Mouse (Mus musculus) forebrain, postnatal 0 days (tissue): ENCODE measurements at regions not wholly inside any gene's neighbourhood (a gene's known extent, or its start where the extent isn't known, plus 50 kb on each side); places are given as distances from the start of the nearest gene placed in this dataset.

Experiments
- ATAC-seq: fragments of 200-750 bp; cut with Nextera tagmentation; 2 replicates; pipeline ENCODE4 v1.8.0; 2017; ENCODE audit warnings: mild to moderate bottlenecking, moderate library complexity
- DNase-seq: peaks from one replicate; pipeline ENCODE4 v3.0.0-alpha.2; 2015
- H3K27ac ChIP-seq: fragments of 300-500 bp; sonication (generic); 2 replicates; pipeline ENCODE4 v1.5.1; 2014; ENCODE audit warnings: low read depth, mild to moderate bottlenecking, antibody characterized with exemption, low read length, moderate library complexity, mixed read lengths
- H3K27me3 ChIP-seq: fragments of 300-500 bp; sonication (generic); 2 replicates; pipeline ENCODE4 v1.6.1; 2014; ENCODE audit warnings: mild to moderate bottlenecking, low read length, mixed read lengths; ENCODE audit not compliant: insufficient read depth
- H3K36me3 ChIP-seq: fragments of 300-500 bp; sonication (generic); 2 replicates; pipeline ENCODE4 v1.6.1; 2014; ENCODE audit warnings: mild to moderate bottlenecking, moderate library complexity; ENCODE audit not compliant: insufficient read depth
- H3K4me1 ChIP-seq: fragments of 300-500 bp; sonication (generic); 2 replicates; pipeline ENCODE4 v1.6.1; 2014; ENCODE audit warnings: antibody characterized with exemption; ENCODE audit not compliant: insufficient read depth
- H3K4me2 ChIP-seq: fragments of 300-500 bp; sonication (generic); 2 replicates; pipeline ENCODE4 v1.6.1; 2014; ENCODE audit warnings: low read depth, mild to moderate bottlenecking, moderate library complexity
- H3K4me3 ChIP-seq: fragments of 300-500 bp; sonication (generic); 2 replicates; pipeline ENCODE4 v1.5.1; 2014; ENCODE audit warnings: low read depth, low read length, mixed read lengths
- H3K9ac ChIP-seq: fragments of 300-500 bp; sonication (generic); 2 replicates; pipeline ENCODE4 v1.6.1; 2014; ENCODE audit warnings: mild to moderate bottlenecking
- H3K9me3 ChIP-seq: fragments of 300-500 bp; sonication (generic); 2 replicates; pipeline ENCODE4 v1.6.1; 2016; ENCODE audit warnings: low read length
- CTCF ChIP-seq: sonication (generic); IDR thresholded peaks from 2 replicates; pipeline ENCODE4 v1.5.1; 2016; ENCODE audit warnings: antibody characterized with exemption, control low read depth, low read depth
- WGBS: fragments of 180-500 bp; shearing (Covaris S2); extraction: QIAGEN DNeasy Blood & Tissue Kit; methylation state at CpG from one replicate; pipeline ENCODE4 v1.1.7; 2014; 5-methylcytosine and 5-hydroxymethylcytosine counted together

DNA sequence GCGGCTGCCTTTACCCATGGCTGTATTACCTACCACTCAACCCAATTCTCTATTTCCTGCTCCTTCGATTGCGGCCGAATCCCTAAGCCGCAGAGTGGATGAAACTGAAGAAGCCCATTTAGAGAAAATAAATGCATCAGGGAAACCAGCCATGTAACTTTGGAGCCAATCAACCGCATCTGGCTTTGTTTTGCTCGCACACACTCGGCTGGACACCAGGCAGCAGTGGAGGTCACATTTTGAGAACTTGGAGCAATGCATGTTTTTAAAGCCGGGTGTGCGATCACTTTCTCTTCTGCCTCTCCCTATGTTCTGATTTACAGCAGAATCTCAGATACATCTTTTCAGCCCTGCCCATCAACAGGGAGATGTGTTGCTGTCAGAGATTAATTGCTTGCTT is 433.7 kb upstream of the Jarid2 start:
- Histone ChIP-seq H3K9me3 (no peaks in the 10 kb centered on the region), H3K9ac (no peak overlapping the region), H3K4me1 (no peaks in the 10 kb centered on the region), H3K27ac (no peak overlapping the region), H3K4me2 (no peak overlapping the region), H3K36me3 (no peaks in the 10 kb centered on the region), H3K27me3 (no peaks in the 10 kb centered on the region), H3K4me3 (no peak overlapping the region)
- WGBS, result 75% methylated on average over 10 of the region's 10 CpGs
- TF ChIP-seq CTCF, result no peak
- ATAC-seq (no peak), DNase-seq (no peak)

DNA sequence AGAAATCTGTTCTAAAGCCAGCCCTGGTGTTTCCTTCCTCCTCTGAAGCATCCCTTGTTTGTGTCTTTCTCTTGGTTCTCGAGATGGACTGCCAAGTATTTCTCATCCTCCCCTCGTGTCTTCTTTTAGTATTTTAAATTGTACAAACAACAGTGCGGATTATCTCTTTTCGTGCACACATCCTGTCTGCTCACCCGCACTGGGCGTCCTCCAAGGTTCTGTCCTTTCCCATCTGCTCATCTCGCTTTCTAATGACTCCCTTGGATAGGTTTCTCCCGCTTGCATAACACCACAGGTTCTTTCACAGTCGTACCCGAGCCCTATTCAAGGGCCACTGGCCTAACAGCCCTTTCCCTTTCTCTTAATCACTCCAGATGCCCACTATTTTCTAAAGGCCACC is 428.7 kb upstream of the Jarid2 start:
- H3K27me3 ChIP-seq, result no peaks in the 10 kb centered on the region
- H3K4me1 ChIP-seq, result no peaks in the 10 kb centered on the region
- no peak for ATAC-seq
- 74% methylated on average over 10 of the region's 10 CpGs for WGBS
- TF ChIP-seq CTCF, result no peak
- H3K4me3 ChIP-seq, result no peak overlapping the region
- H3K9me3 ChIP-seq, result no peaks in the 10 kb centered on the region
- no peak overlapping the region for H3K9ac ChIP-seq
- H3K4me2 ChIP-seq, result no peak overlapping the region
- H3K36me3 ChIP-seq, result no peaks in the 10 kb centered on the region
- no peak overlapping the region for H3K27ac ChIP-seq
- no peak for DNase-seq

- H3K27ac ChIP-seq, result no peak overlapping the region
- no peaks in the 10 kb centered on the region for H3K27me3 ChIP-seq
- WGBS, result 93% methylated on average over 7 of the region's 7 CpGs
- H3K9me3 ChIP-seq, result no peaks in the 10 kb centered on the region
- no peak overlapping the region for H3K4me3 ChIP-seq
- H3K4me2 ChIP-seq, result no peak overlapping the region
- H3K4me1 ChIP-seq, result no peaks in the 10 kb centered on the region
- no peak for TF ChIP-seq CTCF
- ATAC-seq, result no peak
- no peaks in the 10 kb centered on the region for H3K36me3 ChIP-seq
- DNase-seq, result no peak
- no peak overlapping the region for H3K9ac ChIP-seq
Observed at GRCm38 (mm10) chr13:44301215-44301614, 428.1 kb upstream of the Jarid2 start.

- no peaks in the 10 kb centered on the region for H3K4me1 ChIP-seq
- TF ChIP-seq CTCF, result no peak
- 64% methylated on average over 10 of the region's 10 CpGs for WGBS
- no peaks in the 10 kb centered on the region for H3K36me3 ChIP-seq
- no peak overlapping the region for H3K4me3 ChIP-seq
- no peak overlapping the region for H3K4me2 ChIP-seq
- no peaks in the 10 kb centered on the region for H3K9me3 ChIP-seq
- H3K27ac ChIP-seq, result no peak overlapping the region
- ATAC-seq, result no peak
- H3K27me3 ChIP-seq, result no peaks in the 10 kb centered on the region
- no peak for DNase-seq
- no peak overlapping the region for H3K9ac ChIP-seq
Observed at GRCm38 (mm10) chr13:44301936-44302335, 427.3 kb upstream of the Jarid2 start.

DNA sequence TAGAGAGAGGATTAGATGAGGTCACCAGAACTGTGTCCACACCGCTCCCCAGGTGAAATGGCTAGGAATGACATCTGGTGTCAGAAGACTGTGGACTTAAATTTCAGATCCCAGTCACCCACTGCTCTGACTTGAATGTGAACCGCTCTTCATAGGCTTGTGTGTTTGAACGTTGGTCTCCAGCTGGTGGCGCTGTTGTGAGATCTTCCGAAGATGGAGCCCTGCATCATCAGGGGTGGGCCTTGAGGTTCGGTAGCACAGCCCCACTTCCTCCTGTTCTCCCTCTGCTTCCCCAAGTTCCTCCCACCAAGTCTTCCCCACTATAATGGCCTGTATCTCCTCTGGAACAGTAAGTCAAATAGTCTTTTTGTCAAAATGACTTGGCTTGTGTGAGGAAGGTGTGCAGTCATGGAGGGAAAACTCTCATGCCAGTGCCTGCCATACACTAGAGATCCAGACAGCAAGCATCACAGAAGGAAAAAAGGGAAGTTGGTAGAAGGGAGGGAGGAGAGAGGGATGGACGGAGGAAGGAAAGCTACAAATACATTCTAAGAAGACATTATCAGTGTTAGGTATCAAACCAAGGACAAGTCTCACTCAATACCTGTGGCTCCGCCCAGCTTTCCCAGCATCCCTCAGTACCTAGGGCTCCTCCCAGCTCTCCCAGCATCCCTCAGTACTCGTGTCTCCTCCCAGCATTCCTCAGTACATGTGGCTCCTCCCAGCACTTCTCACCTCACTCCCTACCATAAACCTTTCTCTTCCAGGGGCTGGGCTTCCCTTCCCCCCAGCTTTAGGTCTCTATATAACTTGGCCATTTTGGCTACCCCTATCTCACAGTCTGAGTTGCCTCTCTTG is 423.9 kb upstream of the Jarid2 start:
- no peaks in the 10 kb centered on the region for H3K9me3 ChIP-seq
- H3K27ac ChIP-seq, result no peak overlapping the region
- H3K27me3 ChIP-seq, result no peaks in the 10 kb centered on the region
- H3K36me3 ChIP-seq, result no peaks in the 10 kb centered on the region
- H3K4me3 ChIP-seq, result no peak overlapping the region
- ATAC-seq (no peak), DNase-seq (no peak)
- WGBS, result 75% methylated on average over 9 of the region's 9 CpGs
- no peak overlapping the region for H3K4me2 ChIP-seq
- H3K4me1 ChIP-seq, result no peaks in the 10 kb centered on the region
- H3K9ac ChIP-seq, result no peak overlapping the region
- TF ChIP-seq CTCF, result no peak

- Histone ChIP-seq H3K36me3 (no peaks in the 10 kb centered on the region), H3K4me3 (no peak overlapping the region), H3K9ac (no peak overlapping the region), H3K27me3 (no peaks in the 10 kb centered on the region), H3K4me1 (no peaks in the 10 kb centered on the region), H3K27ac (no peak overlapping the region), H3K4me2 (no peak overlapping the region), H3K9me3 (no peaks in the 10 kb centered on the region)
- ATAC-seq, result no peak
- no peak for DNase-seq
- WGBS, result 92% methylated on average over 15 of the region's 15 CpGs
- no peak for TF ChIP-seq CTCF
Observed at GRCm38 (mm10) chr13:44306275-44307050, 422.8 kb upstream of the Jarid2 start.

GRCm38 (mm10) chr13:44308227-44308626 is 421.0 kb upstream of the Jarid2 start:
- Histone ChIP-seq H3K36me3 (no peaks in the 10 kb centered on the region), H3K4me3 (no peak overlapping the region), H3K4me1 (no peaks in the 10 kb centered on the region), H3K27me3 (no peaks in the 10 kb centered on the region), H3K4me2 (0 out of 2 replicates have a peak overlapping the region, but pooled peaks have one; percentile 0), H3K9me3 (no peaks in the 10 kb centered on the region), H3K27ac (no peak overlapping the region), H3K9ac (no peak overlapping the region)
- no peak for DNase-seq
- 47% methylated on average over 13 of the region's 13 CpGs for WGBS
- TF ChIP-seq CTCF, result no peak
- ATAC-seq, result no peak
